ENCODE assay signal across 9 mouse cellular contexts in the genomic region with DNA sequence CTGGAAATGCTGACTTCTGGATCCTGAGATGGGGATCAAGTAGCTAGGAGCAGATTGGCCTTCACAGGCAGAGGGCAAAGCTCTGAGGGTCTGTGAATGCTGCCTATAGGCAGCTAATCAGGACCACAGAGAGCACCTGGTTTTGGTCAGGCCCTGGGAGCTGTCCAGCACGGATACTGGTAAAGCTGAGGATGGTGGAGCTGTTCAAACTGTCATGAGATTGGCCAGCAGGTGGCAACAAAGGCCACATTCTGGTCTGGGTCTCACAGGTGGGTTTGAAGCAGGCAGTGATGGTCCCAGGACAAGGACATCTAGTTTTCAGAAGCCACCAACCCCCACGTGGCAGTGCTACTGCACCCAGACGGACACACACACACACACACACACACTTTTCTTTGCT. TPM values are rescaled to one million over a fixed set of nuclear protein-coding genes. Genes with fewer than 3 reads are reported as not detected.
DNase-seq lines count a peak whose midpoint lies in the region; ATAC-seq lines count a peak whose summit lies in the region.
"Had no signal": no experiment of that assay in that cellular context is flagged by ENCODE, and none has a peak within 500 bp of the region (broad histone marks: within the 10 kb centered on the region; RNA-seq: fewer than 3 reads in every experiment).

No protein-coding gene starts in this region.

- WGBS in stomach, embryonic 16.5 days: 3% methylated on average over 3 of the region's 3 CpGs

- no peaks in the 10 kb centered on the region for H3K4me1 ChIP-seq in stomach, embryonic 16.5 days (ENCODE audit: control insufficient read depth, insufficient read depth, low read length)
- H3K4me1 ChIP-seq: limb, embryonic 15.5 days had no signal

- no peak overlapping the region for H3K9ac ChIP-seq in stomach, embryonic 16.5 days (ENCODE audit: low read length)
- H3K9ac ChIP-seq: limb, embryonic 15.5 days had no signal

- ATAC-seq in CD4-positive, CD25-positive, alpha-beta regulatory T cell, adult 4 months: no peak
- peak; percentile 86 for ATAC-seq in granulocyte monocyte progenitor cell, adult 5-6 weeks (replicated peaks; ENCODE audit: poor library complexity, severe bottlenecking)
- peak; percentile 49; the same call in 1 of the 2 replicates for ATAC-seq in megakaryocyte, adult 5-6 weeks (ENCODE audit: poor library complexity, severe bottlenecking)
- peak; percentile 71; the same call in 1 of the 2 replicates for ATAC-seq in stomach, embryonic 16.5 days (ENCODE audit: insufficient read depth, low FRiP score)

- no peak overlapping the region for H3K4me3 ChIP-seq in stomach, embryonic 16.5 days (replicated peaks; ENCODE audit: low read length)
- H3K4me3 ChIP-seq: limb, embryonic 15.5 days had no signal

- no peaks in the 10 kb centered on the region for H3K27me3 ChIP-seq in stomach, embryonic 16.5 days (ENCODE audit: control insufficient read depth, insufficient read depth, low read length)
- H3K27me3 ChIP-seq: limb, embryonic 15.5 days had no signal

- H3K9me3 ChIP-seq in stomach, embryonic 16.5 days (replicated peaks; ENCODE audit: control insufficient read depth, low read length): no peaks in the 10 kb centered on the region
- H3K9me3 ChIP-seq: limb, embryonic 15.5 days had no signal

- peaks cover 5% of the 10 kb centered on the region; the same call in 1 of the 2 replicates for H3K36me3 ChIP-seq in stomach, embryonic 16.5 days (ENCODE audit: control insufficient read depth, insufficient read depth, low read length)

- peak; percentile 39 for DNase-seq in CD4-positive, CD25-positive, alpha-beta regulatory T cell, adult 2 months (ENCODE audit: low read depth, low spot score)
- DNase-seq in urinary bladder, adult 18-20 months (ENCODE audit: low spot score in 2 of 2): peak; percentile 8 to 10
- DNase-seq in urinary bladder, adult 2 months (ENCODE audit: low spot score): no peak
- peak; percentile 60 for DNase-seq in kidney, postnatal 14 days

- H3K27ac ChIP-seq in stomach, embryonic 16.5 days (ENCODE audit: low read length): no peak overlapping the region
- H3K27ac ChIP-seq: limb, embryonic 15.5 days had no signal

- no peak overlapping the region for H3K4me2 ChIP-seq in stomach, embryonic 16.5 days (ENCODE audit: low read depth, low read length)
- H3K4me2 ChIP-seq: limb, embryonic 15.5 days had no signal

RNA-seq across cellular contexts. Expression of a gene that starts 54.3 kb away (rescaled TPM):
- polyA plus RNA-seq in CD4-positive, CD25-positive, alpha-beta regulatory T cell, adult 4 months (2017; shearing (Covaris generic)): 10 to 100 TPM in 1 of 2 experiments, 1 to 10 TPM in 1; 4.7 to 10.8 TPM
- 15.1 and 16.0 TPM in 2 replicates for polyA plus RNA-seq in urinary bladder, adult 2 months (2012; rRNA removed)
- 29.3 and 58.4 TPM in 2 replicates for total RNA-seq in granulocyte monocyte progenitor cell, adult 5-6 weeks (2014; fragmentation: Nextera tagmentation)
- total RNA-seq in granulocyte monocyte progenitor cell, adult 5-6 weeks (2017): 26.5 and 31.8 TPM in 2 replicates
- total RNA-seq in megakaryocyte, adult 5-6 weeks (2015): 26.9 and 29.6 TPM in 2 replicates
- total RNA-seq in megakaryocyte, adult 5-6 weeks (2017): 23.9 and 33.0 TPM in 2 replicates
- polyA plus RNA-seq in stomach, embryonic 16.5 days (2015; fragmentation: Nextera tagmentation; extraction: Ambion mirVana): 23.1 and 23.9 TPM in 2 replicates
